Mouse (Mus musculus) left cerebral cortex, postnatal 25 days (tissue): ENCODE data around the gene Gm8300. TPM values are rescaled to one million over a fixed set of nuclear protein-coding genes. Genes with fewer than 3 reads are reported as not detected.
"Not testable (repeated sequence)": the region's sequence is repeated elsewhere in the genome, so short reads cannot be mapped to it uniquely, and the experiment has no call there.

Experiments
- DNase-seq, 2 experiments: peaks; one replicate each; pipeline ENCODE4 v3.0.0; 2022; ENCODE audit warnings: low spot score in 2 of 2, mixed read lengths in 1 of 2
- intact Hi-C: fragments of 180-260 bp; cut with DNase I; formaldehyde crosslinking; loops from one replicate; pipeline ENCODE4 v1.15.1; 2025
- total RNA-seq, 2 experiments: library from RNA; stranded (reverse); gene quantifications; 2 replicates each; pipeline ENCODE4 v1.2.3; 2021

The Gm8300 gene
- total RNA-seq: not detected

GRCm38 (mm10) chr12:87514016-87514415, at the start of gene Gm8300:
TSS of gene Gm8300 (plus strand) at chr12:87514316.
- intact Hi-C loops, DNase-seq: not testable (repeated sequence)

GRCm38 (mm10) chr12:87464678-87465297, 49.3 kb upstream of the Gm8300 start:
- no peak for DNase-seq
- intact Hi-C loops: no loop called here

GRCm38 (mm10) chr12:87470263-87471136, 43.6 kb upstream of the Gm8300 start:
- no peak for DNase-seq
- intact Hi-C loops: no loop called here

- intact Hi-C loops: no loop called here
- peak; percentile 22 to 79 for DNase-seq
These were observed 42.6 kb upstream of the Gm8300 start for GRCm38 (mm10) chr12:87471421-87471963.

GRCm38 (mm10) chr12:87471964-87472786, 41.9 kb upstream of the Gm8300 start, which contains the start of gene Snw1:
TSS of gene Snw1 (minus strand) at chr12:87472274.
- DNase-seq: peak; percentile 94 to 98
- intact Hi-C loops: loop anchor here (1.0 kb wide), 1 partner anchor 84 kb away; the partner anchor contains the start of gene Sptlc2

GRCm38 (mm10) chr12:87474756-87475155, 39.4 kb upstream of the Gm8300 start:
- intact Hi-C loops: no loop called here
- DNase-seq: no peak

- DNase-seq: not testable (repeated sequence)
- intact Hi-C loops: loop anchor here (2.0 kb wide), 1 partner anchor 304 kb away; no protein-coding TSS in a partner anchor
These were observed 31.6 kb upstream of the Gm8300 start for GRCm38 (mm10) chr12:87482482-87482881.

- DNase-seq, intact Hi-C loops: not testable (repeated sequence)
These were observed 25.4 kb upstream of the Gm8300 start for GRCm38 (mm10) chr12:87488683-87489082.

GRCm38 (mm10) chr12:87494421-87494820, 19.7 kb upstream of the Gm8300 start, which contains the start of gene Gm5788:
TSS of gene Gm5788 (plus strand) at chr12:87494721.
- DNase-seq, intact Hi-C loops: not testable (repeated sequence)

- DNase-seq, intact Hi-C loops: not testable (repeated sequence)
These were observed 5.5 kb downstream of the Gm8300 start for GRCm38 (mm10) chr12:87519616-87520015.

GRCm38 (mm10) chr12:87543927-87544326, 29.8 kb downstream of the Gm8300 start:
- DNase-seq: no peak
- intact Hi-C loops: no loop called here

GRCm38 (mm10) chr12:87550628-87551027, 36.5 kb downstream of the Gm8300 start:
- DNase-seq, intact Hi-C loops: not testable (repeated sequence)

Other genes with a start within 250 kb of the Gm8300 start
- gene Vipas39, start 248.1 kb upstream of the Gm8300 start, total RNA-seq: 10 to 100 TPM; 52.7 to 54.4 TPM
- gene Ahsa1, start 247.8 kb upstream of the Gm8300 start, total RNA-seq: 100 to 1,000 TPM; 173 to 176 TPM
- under 1 TPM; 0.18 to 0.43 TPM for gene Ism2, start 214.6 kb upstream of the Gm8300 start, total RNA-seq
- 10 to 100 TPM; 35.3 to 37.9 TPM for gene Sptlc2, start 126.0 kb upstream of the Gm8300 start, total RNA-seq
- gene Slirp, start 70.4 kb upstream of the Gm8300 start, total RNA-seq: 10 to 100 TPM; 89.2 to 93.5 TPM
- 10 to 100 TPM; 16.5 to 16.8 TPM for gene Alkbh1, start 70.3 kb upstream of the Gm8300 start, total RNA-seq
- gene Snw1, start 42.0 kb upstream of the Gm8300 start, total RNA-seq: 10 to 100 TPM; 63.7 to 73.1 TPM
- gene Gm5788, start 19.6 kb upstream of the Gm8300 start, total RNA-seq: not detected
- gene Oog1, start 88.4 kb downstream of the Gm8300 start, total RNA-seq: not detected
- not detected for gene Gm4027, start 104.6 kb downstream of the Gm8300 start, total RNA-seq
- not detected for gene Gm16381, start 130.3 kb downstream of the Gm8300 start, total RNA-seq